Mouse (Mus musculus) frontal cortex, postnatal 25 days (tissue): ENCODE data around the gene Glcci1.

Experiments used
- DNase-seq, 2 experiments: peaks; one replicate each; pipeline ENCODE4 v3.0.0; 2022; ENCODE audit warnings: low spot score in 2 of 2

Gene Glcci1

GRCm38 (mm10) chr6:8551155-8551554 lies 41.8 kb downstream of the Glcci1 start:
- DNase-seq, result no peak

- DNase-seq, result no peak
Observed at GRCm38 (mm10) chr6:8556849-8557571, 47.6 kb downstream of the Glcci1 start.

GRCm38 (mm10) chr6:8560682-8561081 lies 51.3 kb downstream of the Glcci1 start:
- DNase-seq, result no peak

GRCm38 (mm10) chr6:8582377-8582776 lies 73.0 kb downstream of the Glcci1 start:
- no peak for DNase-seq

- DNase-seq, result no peak
Observed at GRCm38 (mm10) chr6:8583892-8584291, 74.5 kb downstream of the Glcci1 start.

GRCm38 (mm10) chr6:8591665-8592064 lies 82.3 kb downstream of the Glcci1 start:
- no peak for DNase-seq

DNA sequence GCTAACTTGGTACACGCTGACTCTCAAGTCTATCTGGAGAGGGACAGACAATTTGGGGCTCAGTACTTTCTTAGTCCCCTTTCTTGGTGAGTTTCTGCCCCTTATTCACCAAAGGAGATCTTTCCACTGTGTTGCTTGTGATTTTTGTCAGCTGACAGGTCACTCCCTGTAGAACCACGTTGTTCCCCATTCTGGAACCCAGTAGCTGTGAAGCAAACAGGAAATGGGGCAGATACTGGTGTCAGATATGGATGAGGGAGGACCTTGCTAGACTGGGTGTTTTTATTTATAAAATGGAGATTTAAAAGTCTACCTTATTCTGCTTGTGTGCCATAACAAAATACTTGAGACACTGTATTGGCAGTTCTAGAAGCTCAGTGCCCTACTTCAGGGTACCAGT lies 108.0 kb downstream of the Glcci1 start:
- DNase-seq, result no peak

GRCm38 (mm10) chr6:8619582-8620350 lies 110.4 kb downstream of the Glcci1 start:
- DNase-seq, result no peak

DNA sequence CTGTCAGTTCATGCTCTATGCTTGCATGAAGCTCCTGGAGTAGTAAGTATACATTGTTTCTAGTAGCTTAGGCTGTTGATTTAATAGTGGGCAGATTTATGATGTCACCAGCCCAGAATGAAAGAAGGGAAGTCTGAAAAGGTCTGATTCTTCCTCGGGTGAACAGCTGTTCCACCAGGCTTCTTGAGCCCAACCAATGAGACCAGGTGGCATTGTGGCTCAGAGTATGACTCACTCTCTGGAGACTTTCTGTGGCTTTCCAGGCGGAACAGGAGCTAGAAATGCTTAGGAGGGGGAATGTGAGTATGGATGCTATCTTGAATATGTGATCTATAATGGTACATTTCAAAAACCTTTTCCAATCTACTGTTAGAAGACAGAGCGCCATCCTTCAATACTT lies 113.6 kb downstream of the Glcci1 start:
- DNase-seq, result no peak

DNA sequence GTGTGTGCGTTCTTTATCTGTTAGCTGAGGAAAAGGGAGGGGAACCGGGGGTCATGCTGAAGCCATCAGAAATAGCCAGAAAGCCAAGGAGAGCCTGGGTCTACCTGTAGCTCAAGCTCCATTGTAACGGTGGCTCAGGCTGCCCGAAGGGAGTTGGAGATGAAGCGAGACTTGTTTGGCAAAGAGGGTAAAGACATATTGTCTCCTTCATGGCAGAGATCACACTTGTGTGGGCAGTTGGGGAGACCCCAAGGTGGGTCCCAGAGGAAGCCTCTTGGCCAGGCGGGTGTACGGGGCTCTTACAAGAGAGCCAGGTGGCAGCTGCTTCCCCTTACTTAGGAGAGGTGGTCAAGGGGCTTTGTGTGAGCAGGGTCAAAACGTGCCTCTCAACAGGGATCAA lies 118.8 kb downstream of the Glcci1 start:
- DNase-seq, result no peak

DNA sequence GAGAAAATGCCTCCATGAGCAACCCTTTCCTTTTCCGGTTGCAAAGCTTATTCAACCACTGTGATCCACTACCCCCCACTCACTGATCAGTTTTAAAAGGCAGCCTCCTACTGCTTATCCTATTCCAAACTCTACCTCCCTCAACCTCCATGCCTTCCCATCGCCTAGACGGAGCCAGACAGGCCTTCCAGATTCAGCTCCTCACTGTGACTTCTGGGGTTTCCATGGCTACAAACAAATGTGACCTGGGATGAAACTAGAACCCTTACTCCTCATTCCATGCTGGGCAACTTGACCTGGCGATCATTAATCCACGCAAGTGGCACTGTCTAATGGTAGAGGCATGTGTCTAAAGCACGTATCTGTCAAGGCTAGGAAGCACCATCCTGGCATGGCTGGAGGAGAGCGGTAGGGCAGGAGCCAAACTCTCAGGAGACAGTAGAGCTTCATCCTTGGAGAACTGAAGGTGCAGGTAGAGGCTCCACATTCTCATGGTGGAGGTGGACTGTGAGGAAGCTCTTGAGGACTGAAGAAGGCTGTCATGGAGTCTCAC lies 119.4 kb downstream of the Glcci1 start:
- DNase-seq, result no peak

GRCm38 (mm10) chr6:8630531-8630930 lies 121.1 kb downstream of the Glcci1 start:
- DNase-seq, result no peak

DNA sequence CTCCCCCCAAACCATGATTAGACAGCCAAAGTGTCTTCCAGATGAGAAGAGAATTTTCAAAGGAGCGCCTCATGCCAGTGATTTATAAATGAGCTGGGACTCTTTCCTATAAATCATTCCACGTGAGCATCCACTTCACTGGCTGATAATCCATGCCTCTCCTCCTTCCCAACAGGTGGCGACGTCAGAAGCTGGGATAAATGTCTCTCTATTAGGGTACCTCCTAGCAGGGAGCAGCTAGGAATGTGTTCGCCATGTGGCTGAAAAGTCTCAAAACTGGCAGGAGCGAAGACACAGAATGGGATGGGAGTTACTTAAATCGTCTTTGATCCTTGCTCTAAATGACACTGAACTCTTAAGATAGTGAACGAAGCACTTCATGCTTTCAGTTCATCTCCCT lies 122.0 kb downstream of the Glcci1 start:
- no peak for DNase-seq

- DNase-seq, result no peak
Observed at GRCm38 (mm10) chr6:8631986-8632632, 122.7 kb downstream of the Glcci1 start.

GRCm38 (mm10) chr6:8632701-8633100 lies 123.3 kb downstream of the Glcci1 start:
- DNase-seq, result no peak

GRCm38 (mm10) chr6:8638122-8638521 lies 128.7 kb downstream of the Glcci1 start:
- no peak for DNase-seq

GRCm38 (mm10) chr6:8638899-8639298 lies 129.5 kb downstream of the Glcci1 start:
- DNase-seq, result no peak

DNA sequence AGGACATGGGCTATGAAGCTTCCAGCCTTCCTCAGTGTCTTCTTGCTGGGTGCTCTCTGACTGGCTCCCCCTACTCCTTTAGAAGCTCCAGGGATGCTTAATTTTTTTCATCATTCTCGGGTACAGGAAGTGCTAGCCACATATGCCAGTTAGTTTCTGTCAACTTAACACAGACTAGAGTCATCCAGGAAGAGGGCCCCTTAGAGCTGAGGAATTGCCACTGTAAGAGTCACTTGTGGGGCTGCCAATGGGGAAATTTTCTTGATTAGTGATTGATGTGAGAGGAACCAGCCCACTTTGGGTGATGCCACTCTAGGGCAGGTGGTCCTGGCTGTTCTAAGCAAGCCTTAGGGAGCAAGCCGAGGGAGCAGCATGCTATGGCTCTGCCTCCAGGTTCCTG lies 130.1 kb downstream of the Glcci1 start:
- no peak for DNase-seq

DNA sequence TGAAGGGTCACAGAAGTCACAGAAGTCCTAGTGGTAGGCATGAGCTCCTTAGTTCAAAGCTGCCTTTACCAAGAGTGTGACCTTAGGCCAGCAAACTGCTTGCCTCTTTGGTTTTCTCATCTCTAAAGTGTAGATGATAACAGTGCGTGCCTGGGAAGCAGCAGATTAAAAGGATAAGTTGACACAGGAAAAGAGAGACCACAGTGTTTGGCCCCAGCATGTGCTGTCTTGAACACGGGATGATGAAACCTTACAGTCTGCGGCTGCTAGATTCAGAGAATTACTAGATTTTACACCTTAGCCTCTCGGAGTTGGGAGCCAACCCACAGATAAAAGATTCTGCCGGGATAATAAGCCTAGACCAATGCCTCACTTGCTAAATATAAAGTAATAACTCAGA lies 131.5 kb downstream of the Glcci1 start:
- DNase-seq, result no peak

- DNase-seq, result peak; percentile 30 to 42
Observed at GRCm38 (mm10) chr6:8644703-8645102, 135.3 kb downstream of the Glcci1 start.

- DNase-seq, result no peak
Observed at GRCm38 (mm10) chr6:8645708-8646107, 136.3 kb downstream of the Glcci1 start.
